Mouse (Mus musculus): ENCODE measurements around the gene Scarf1.
A peak's percentile ranks its signal among the peaks of the same experiment; 100 is the strongest.

The Scarf1 gene

DNA sequence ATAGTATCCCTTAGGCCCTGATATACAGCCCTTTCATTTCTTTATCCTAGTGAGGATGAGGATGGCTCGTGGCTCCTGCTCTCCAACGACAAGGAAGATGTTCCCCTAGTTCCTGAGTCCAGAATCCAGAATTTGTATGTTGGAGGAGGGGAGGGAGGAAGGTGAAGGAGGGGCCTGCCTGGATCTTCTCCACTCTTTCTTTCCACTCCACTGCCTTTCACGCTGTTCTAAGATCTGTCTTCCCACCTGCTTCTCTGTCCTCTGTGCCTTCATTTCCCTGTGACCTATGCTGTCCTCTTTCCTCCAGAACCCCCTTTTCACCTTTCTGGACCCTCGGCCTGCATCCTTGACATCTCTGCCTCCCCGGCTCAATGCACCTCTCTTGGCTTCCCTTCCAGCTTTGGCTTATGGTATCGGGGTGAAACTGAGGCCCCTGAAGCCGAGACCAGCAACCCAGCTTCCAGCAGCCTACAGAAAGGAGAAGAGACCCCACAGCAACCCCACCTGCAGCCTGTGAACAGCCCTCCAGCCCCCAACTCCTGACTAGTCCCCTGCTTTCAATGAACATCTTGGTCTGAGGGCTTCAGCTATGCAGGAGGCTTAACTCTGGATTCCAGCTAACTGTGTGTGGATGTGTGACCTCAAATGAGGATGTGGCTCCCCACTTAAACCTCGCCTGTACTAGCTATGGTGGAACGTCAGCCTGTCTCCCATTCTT, 880 bp upstream of the Scarf1 start:
- DNase-seq (ENCODE audit: low spot score): no peak

GRCm38 (mm10) chr11:75515186-75515585, 1.8 kb downstream of the Scarf1 start:
- DNase-seq (ENCODE audit: low spot score): no peak

- DNase-seq (ENCODE audit: low spot score): no peak
Observed at GRCm38 (mm10) chr11:75519834-75520633, 6.7 kb downstream of the Scarf1 start.

GRCm38 (mm10) chr11:75521609-75522008, 8.3 kb downstream of the Scarf1 start:
- DNase-seq (ENCODE audit: low spot score): no peak

DNA sequence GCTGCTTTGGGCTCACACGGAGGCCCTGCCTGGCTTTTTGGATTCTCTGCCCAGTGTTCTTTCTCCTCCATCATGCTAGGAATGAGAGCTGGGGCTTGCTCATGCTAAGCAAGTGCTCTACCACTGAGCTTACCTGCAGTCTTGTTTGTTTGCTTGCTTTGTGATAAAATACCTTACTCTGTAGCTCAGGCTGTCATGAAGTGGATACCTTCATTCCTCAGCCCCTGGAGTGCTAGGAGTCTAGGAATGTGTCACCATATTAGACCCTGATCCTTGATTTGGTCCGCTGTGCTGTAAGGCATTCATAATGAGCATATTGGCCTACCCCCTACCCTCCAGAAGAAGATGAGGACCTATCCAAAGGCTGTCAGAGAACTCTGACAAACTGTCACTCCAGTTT, 9.5 kb downstream of the Scarf1 start:
- no peak for DNase-seq (ENCODE audit: low spot score)

DNA sequence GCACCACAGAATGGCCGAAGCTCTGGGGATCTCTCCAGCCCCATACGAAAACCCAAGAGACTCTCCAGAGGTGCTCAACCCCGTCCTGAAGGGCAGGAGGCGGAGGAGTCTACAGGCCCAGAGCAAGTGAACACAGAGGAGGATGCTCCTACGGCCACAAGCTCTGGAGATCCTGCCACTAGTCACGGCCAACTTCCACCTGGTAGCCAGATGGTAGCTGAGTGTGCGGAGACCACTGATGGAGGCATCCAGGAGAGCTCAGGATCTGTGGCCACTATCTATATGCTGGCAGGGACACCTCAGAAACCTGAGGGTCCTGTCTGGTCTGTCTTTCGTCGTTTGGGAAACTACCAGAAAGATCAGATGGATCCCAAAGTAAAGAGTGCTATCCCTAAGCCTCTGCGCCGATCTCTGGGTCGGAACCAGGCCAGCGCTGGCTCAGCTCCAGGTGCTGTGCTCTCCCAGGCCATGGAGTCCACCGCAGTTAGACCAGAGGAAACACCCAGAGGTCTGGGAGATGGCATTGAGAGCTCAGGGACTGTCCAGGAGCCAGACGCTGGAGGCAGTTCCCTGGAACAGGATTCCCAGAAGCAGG, 12.3 kb downstream of the Scarf1 start:
- DNase-seq (ENCODE audit: low spot score): no peak

DNA sequence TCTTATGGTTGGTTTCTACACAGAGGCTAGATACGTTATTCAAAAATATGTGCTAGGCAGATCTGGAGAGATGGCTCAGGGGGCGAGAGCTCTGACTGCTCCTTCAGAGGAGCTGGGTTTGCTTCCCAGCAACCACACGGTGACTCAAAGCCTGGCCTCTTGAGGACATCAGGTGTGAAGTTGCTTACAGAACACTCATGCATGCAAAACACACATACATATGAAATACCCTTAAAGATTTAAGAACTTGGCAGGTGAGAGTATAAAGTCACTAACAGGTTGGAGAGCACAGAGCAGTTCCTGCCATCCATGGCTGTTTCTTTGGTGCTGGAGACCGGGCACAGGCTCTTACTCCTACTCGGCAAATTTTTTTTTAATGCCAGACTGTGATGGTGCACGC, 13.6 kb downstream of the Scarf1 start:
- DNase-seq (ENCODE audit: low spot score): no peak

DNA sequence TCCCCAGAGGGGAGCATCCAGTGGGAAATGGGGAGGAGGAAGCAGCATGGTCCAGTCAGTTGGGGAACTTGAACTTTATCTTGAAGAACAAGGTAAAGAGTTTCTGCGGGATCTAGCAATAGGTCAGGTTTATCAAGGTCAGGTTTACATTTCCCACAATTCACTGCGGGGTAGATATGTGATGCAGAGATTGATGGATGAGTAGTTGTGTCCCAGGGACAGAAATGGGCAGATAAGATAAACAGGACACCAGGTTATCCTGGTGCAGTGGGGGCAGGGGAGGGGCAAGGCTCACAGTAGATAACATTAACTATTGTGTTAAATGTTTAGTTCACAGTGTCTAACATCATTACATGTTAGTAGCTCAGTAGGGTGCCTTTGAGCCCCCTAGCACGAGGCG, 16.4 kb downstream of the Scarf1 start:
- no peak for DNase-seq (ENCODE audit: low spot score)

- peak; percentile 100 for DNase-seq (ENCODE audit: low spot score)
Observed at GRCm38 (mm10) chr11:75530325-75530724, 17.0 kb downstream of the Scarf1 start.

DNA sequence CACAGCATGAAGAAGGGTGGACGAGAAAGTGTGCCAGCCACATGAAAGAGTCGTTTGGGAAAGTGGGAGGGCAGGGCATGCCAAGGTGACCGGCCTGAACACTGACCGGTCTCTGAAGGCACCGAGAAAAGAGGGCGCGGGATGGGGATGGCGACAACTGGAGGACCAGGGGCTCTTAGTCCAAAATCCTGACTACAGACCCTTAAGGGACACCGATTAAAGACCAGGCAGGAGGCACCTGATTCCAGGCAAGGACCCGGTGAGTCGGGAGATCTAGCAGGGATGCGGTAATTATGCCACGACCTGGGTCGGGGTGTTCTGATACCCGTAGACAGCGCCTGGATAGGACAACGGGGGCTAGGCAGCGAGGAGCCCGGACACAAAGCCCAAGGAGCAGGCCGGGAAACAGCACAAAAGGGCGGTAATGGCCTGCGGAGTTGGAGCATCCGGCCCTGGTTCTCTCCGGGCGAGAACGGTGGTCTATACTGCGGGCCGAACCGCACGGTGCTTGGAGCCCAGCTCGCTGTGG, 17.6 kb downstream of the Scarf1 start:
- no peak for DNase-seq (ENCODE audit: low spot score)

DNA sequence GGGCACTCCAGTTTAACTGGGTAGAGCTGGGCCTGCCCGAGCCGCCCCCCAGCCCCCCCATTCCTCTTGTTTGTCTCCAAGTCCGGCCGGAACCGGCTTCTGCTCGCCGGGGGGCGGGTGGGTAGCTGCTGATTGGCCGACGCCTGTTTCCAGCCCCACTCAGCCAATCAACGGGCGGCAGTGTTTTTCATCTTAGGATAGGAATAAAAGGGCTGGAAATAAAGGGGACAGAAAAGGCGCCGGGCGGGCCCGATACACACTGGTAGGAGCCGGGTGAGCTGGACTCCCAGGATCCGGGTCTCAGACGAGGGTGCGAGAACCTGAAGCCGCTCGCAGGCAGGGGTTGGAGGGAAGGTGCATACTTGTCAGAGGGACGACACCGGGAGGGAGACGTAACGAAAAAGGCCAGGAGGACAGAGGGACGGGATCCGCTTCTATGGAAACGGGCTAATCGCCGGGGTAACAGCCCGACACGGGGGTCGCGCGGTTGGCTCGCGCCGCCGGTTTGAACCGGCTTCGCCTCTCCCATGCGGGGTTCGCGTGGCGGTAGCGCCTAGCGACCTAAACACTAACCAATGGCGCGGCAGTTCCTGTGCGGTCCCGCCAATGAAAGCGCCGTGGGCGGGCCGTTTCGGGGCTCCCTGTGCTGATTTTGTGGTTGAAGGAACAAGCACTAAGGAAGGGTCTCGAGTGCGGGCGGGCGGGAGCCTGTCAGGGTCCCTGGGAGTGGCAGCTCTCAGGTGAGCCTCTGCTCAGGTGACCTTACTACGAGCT, 18.3 kb downstream of the Scarf1 start, which contains the start of gene Slc43a2:
Slc43a2 (plus strand) TSS at position 226 of the 774 bp plus-strand sequence.
- DNase-seq (ENCODE audit: low spot score): peak; percentile 95

GRCm38 (mm10) chr11:75532340-75533277, 19.3 kb downstream of the Scarf1 start:
- DNase-seq (ENCODE audit: low spot score): no peak

DNA sequence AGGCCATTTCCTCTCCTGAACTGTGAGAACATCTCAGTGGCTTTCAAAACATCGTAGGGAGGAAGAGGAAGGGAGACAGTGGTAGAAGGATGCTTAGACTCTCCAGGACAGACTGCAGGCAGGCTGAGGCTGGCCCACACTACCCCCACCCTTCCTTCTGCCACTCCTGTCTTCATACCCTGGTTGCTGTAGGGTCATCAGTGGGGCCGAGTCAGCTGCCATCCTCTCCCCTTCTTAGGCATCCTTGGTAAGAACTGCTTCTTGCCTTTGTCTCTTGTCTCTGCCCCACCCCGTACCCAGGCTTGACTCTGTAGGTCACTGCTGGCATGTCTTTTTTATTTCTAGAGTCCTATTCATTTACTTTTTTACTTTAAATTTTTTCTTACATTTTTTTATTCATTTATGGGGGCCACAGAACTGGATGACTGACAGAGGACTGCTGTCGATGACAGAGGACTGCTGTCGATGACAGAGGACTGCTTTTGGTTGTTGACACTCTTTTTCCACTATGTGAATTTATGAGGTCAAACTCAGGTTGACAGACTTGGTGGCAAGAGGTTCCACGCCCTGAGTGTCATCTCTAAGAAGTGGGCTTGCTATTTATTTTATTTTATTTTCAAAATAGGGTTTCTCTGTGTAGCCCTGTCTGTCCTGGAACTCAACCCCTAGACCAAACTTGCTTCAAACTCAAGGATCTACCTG, 20.1 kb downstream of the Scarf1 start:
- DNase-seq (ENCODE audit: low spot score): no peak

- no peak for DNase-seq (ENCODE audit: low spot score)
Observed at GRCm38 (mm10) chr11:75534286-75535033, 21.1 kb downstream of the Scarf1 start.

DNA sequence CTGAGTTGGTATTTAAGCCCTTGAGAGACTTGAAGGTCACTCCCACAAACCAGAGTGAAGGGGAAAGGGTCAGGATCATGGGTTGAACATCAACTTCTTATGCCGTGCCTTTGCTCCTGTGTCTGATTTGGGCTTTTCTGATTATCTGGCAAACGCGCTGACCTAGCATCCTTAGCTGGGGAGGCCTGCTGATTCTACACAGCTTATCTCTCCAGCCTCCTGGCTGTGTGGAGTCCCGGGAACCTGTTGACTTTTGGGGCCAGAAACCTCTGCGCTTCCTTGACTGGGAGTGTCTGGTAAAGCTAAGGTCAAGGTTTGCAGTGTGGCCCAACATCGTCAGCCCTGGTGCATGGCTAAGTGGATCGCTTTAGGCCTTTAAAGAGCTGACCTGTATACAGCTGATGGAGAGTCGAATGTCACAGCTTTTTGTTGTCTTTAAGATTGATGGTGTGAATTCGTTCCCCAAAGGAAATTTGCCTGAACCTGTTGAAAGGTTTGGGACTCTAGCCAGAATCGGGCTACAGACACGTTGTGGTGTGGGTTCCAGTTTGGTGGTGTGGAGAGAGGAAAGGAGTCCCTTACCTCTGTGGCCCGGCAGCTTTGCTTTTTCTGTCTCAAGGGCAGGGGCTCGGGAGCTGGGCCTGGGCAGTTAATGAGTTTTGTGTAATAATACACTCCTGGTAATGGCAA, 21.9 kb downstream of the Scarf1 start:
- DNase-seq (ENCODE audit: low spot score): no peak

GRCm38 (mm10) chr11:75536255-75537024, 23.1 kb downstream of the Scarf1 start:
- DNase-seq (ENCODE audit: low spot score): no peak

GRCm38 (mm10) chr11:75537025-75537414, 23.7 kb downstream of the Scarf1 start:
- DNase-seq (ENCODE audit: low spot score): no peak

All from testis, postnatal 10 days (tissue).